8 mouse cellular contexts compared by ENCODE assay signal in genomic region chr12:55499031-55499430, GRCm38 (mm10). TPM values are rescaled to one million over a fixed set of nuclear protein-coding genes. Genes with fewer than 3 reads are reported as not detected.
DNase-seq lines count a peak whose midpoint lies in the region; ATAC-seq lines count a peak whose summit lies in the region.

No protein-coding gene starts in this region.

- H3K4me2 ChIP-seq in limb, embryonic 11.5 days (ENCODE audit: low read depth, severe bottlenecking): no peak overlapping the region
- 0 out of 2 replicates have a peak overlapping the region, but pooled peaks have one; percentile 28 for H3K4me2 ChIP-seq in midbrain, embryonic 13.5 days (replicated peaks)

- WGBS in limb, embryonic 11.5 days: 2% methylated on average over 10 of the region's 10 CpGs
- WGBS in midbrain, embryonic 13.5 days: 1% methylated on average over 10 of the region's 10 CpGs

- ATAC-seq in limb, embryonic 11.5 days (ENCODE audit: insufficient number of reproducible peaks, low FRiP score, low TSS enrichment, low read depth): peak; percentile 63; the same call in 1 of the 2 replicates
- peak; percentile 76 for ATAC-seq in midbrain, embryonic 13.5 days

- no peaks in the 10 kb centered on the region for H3K9me3 ChIP-seq in limb, embryonic 11.5 days (ENCODE audit: control insufficient read depth, low read length)
- no peaks in the 10 kb centered on the region for H3K9me3 ChIP-seq in midbrain, embryonic 13.5 days

- no peaks in the 10 kb centered on the region for H3K4me1 ChIP-seq in limb, embryonic 11.5 days (ENCODE audit: control insufficient read depth, insufficient read depth, low read length)
- 0 out of 2 replicates have a peak, but pooled peaks cover 2% of the 10 kb centered on the region for H3K4me1 ChIP-seq in midbrain, embryonic 13.5 days (replicated peaks)

- intact Hi-C loops in gastrocnemius, postnatal 36 days (cut with DNase I): loop anchor here (2.0 to 5.0 kb wide), 4 partner anchors 112 to 184 kb away; no protein-coding TSS in a partner anchor

- H3K36me3 ChIP-seq in limb, embryonic 11.5 days (ENCODE audit: control insufficient read depth, insufficient read depth, low read length): no peaks in the 10 kb centered on the region
- no peaks in the 10 kb centered on the region for H3K36me3 ChIP-seq in midbrain, embryonic 13.5 days

- H3K9ac ChIP-seq in limb, embryonic 11.5 days (ENCODE audit: low read length): no peak overlapping the region
- H3K9ac ChIP-seq in midbrain, embryonic 13.5 days (replicated peaks): no peak overlapping the region

- no peak overlapping the region for H3K27ac ChIP-seq in limb, embryonic 11.5 days (replicated peaks; ENCODE audit: low read depth, low read length)
- no peak overlapping the region for H3K27ac ChIP-seq in midbrain, embryonic 13.5 days

- DNase-seq in 3134 (ENCODE audit: extremely low read depth, insufficient read length, low spot score): peak; percentile 66
- peak; percentile 78 to 85 for DNase-seq in adrenal gland, adult 18-20 months (ENCODE audit: low spot score in 2 of 2)
- peak; percentile 94 for DNase-seq in embryo, embryonic 10.5 days (ENCODE audit: low spot score)
- DNase-seq in gastrocnemius, postnatal 36 days: peak; percentile 54 to 58
- DNase-seq in kidney, adult 11 months: peak; percentile 54
- DNase-seq in limb, embryonic 11.5 days (ENCODE audit: low spot score): peak; percentile 90
- DNase-seq in spleen, adult 18-20 months: peak; percentile 45 to 76

- H3K27me3 ChIP-seq in limb, embryonic 11.5 days (ENCODE audit: control insufficient read depth, insufficient read depth, low read length): no peaks in the 10 kb centered on the region
- peaks cover 7% of the 10 kb centered on the region; the same call in 1 of the 2 replicates for H3K27me3 ChIP-seq in midbrain, embryonic 13.5 days

- no peak overlapping the region for H3K4me3 ChIP-seq in limb, embryonic 11.5 days (ENCODE audit: low read depth, low read length)
- H3K4me3 ChIP-seq in midbrain, embryonic 13.5 days (replicated peaks): no peak overlapping the region

RNA-seq across cellular contexts. Expression of gene Nfkbia, which starts 6.6 kb away (rescaled TPM):
- 100 to 1,000 TPM in 1 of 2 experiments, 10 to 100 TPM in 1; 72.4 to 107 TPM for total RNA-seq in adrenal gland, adult 18-20 months (2021)
- total RNA-seq in gastrocnemius, postnatal 36 days (2021): 10 to 100 TPM; 17.6 to 39.5 TPM
- polyA plus RNA-seq in limb, embryonic 11.5 days (2014; fragmentation: Nextera tagmentation; extraction: Ambion mirVana): 65.1 and 70.4 TPM in 2 replicates
- 48.8 and 52.9 TPM in 2 replicates for polyA plus RNA-seq in midbrain, embryonic 13.5 days (2015; fragmentation: Nextera tagmentation; extraction: Ambion mirVana)
